24 mouse cellular contexts compared by ENCODE assay signal in genomic region chr7:139092676-139093075, GRCm38 (mm10). TPM values are rescaled to one million over a fixed set of nuclear protein-coding genes. Genes with fewer than 3 reads are reported as not detected.
"Had no signal": no experiment of that assay in that cellular context is flagged by ENCODE, and none has a peak within 500 bp of the region (broad histone marks: within the 10 kb centered on the region; RNA-seq: fewer than 3 reads in every experiment).

No protein-coding gene starts in this region.

- H3K27me3 ChIP-seq: hindbrain, embryonic 13.5 days; hindbrain, embryonic 15.5 days had no signal

- DNase-seq: gastrocnemius, postnatal 14 days; gastrocnemius, postnatal 36 days; heart, adult 11 months; heart, adult 2 months; heart, postnatal 14 days; heart, postnatal 36 days; kidney, adult 11 months; kidney, adult 2 months; kidney, adult 9 months; kidney, postnatal 14 days; kidney, postnatal 36 days; left cerebral cortex, postnatal 4 days had no signal

- H3K4me3 ChIP-seq: heart, adult 2 months; heart, embryonic 13.5 days; heart, embryonic 15.5 days; hindbrain, embryonic 13.5 days; hindbrain, embryonic 15.5 days; kidney, embryonic 15.5 days; limb, embryonic 13.5 days; limb, embryonic 15.5 days; liver, embryonic 12.5 days had no signal

- H3K4me1 ChIP-seq: heart, embryonic 13.5 days; heart, embryonic 15.5 days; kidney, embryonic 15.5 days; liver, embryonic 12.5 days had no signal

- H3K27ac ChIP-seq: heart, adult 2 months; heart, embryonic 13.5 days; heart, embryonic 15.5 days; hindbrain, embryonic 13.5 days; hindbrain, embryonic 15.5 days; hindbrain, postnatal 0 days; kidney, embryonic 15.5 days; kidney, postnatal 0 days; limb, embryonic 13.5 days; limb, embryonic 15.5 days; liver, embryonic 12.5 days; liver, embryonic 14.5 days had no signal

RNA-seq across cellular contexts. Expression of gene Dpysl4, which starts 6.9 kb away (rescaled TPM):
- total RNA-seq: hematopoietic stem cell, adult 5-6 weeks had no signal
